Mouse (Mus musculus): ENCODE measurements around the gene Mtm1. TPM values are rescaled to one million over a fixed set of nuclear protein-coding genes. Genes with fewer than 3 reads are reported as not detected.

Mtm1 gene
- 9.6 and 9.8 TPM in 2 replicates for total RNA-seq (2015; ENCODE audit: low replicate concordance)
- 6.8 and 16.2 TPM in 2 replicates for total RNA-seq (2017; ENCODE audit: low replicate concordance)

- no peak for ATAC-seq (replicated peaks; ENCODE audit: low FRiP score, poor library complexity, severe bottlenecking)
Measured at GRCm38 (mm10) chrX:71210467-71210866, at the start of gene Mtm1. Gene Mtm1, plus strand, starts transcription at chrX:71210767.

- ATAC-seq (replicated peaks; ENCODE audit: low FRiP score, poor library complexity, severe bottlenecking) = no peak
Measured at GRCm38 (mm10) chrX:71181526-71181925, 29.0 kb upstream of the Mtm1 start.

- ATAC-seq (replicated peaks; ENCODE audit: low FRiP score, poor library complexity, severe bottlenecking) = no peak
Measured at GRCm38 (mm10) chrX:71183671-71184070, 26.9 kb upstream of the Mtm1 start.

DNA sequence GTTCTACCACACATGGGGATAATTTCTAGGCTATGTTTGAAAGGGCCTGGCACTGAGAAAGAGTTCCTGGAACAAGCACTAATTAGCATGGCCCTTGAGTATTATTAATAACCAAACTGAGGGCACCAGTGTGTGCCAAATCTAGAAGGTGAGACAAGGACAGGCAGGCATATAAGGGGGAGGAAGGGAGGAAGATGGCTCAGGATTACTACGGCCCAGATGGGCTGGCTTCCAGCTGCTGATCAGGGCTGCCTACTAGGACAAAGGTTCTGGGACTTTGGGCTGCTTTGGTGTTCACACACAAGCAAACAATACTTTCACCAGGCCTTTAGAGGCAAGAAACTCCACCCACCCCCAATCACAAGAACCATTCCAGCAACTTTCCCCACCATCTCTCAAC lies 24.2 kb upstream of the Mtm1 start:
- no peak for ATAC-seq (replicated peaks; ENCODE audit: low FRiP score, poor library complexity, severe bottlenecking)

GRCm38 (mm10) chrX:71204776-71205175 lies 5.8 kb upstream of the Mtm1 start:
- ATAC-seq (replicated peaks; ENCODE audit: low FRiP score, poor library complexity, severe bottlenecking) = no peak

GRCm38 (mm10) chrX:71205821-71206542 lies 4.6 kb upstream of the Mtm1 start:
- no peak for ATAC-seq (replicated peaks; ENCODE audit: low FRiP score, poor library complexity, severe bottlenecking)

GRCm38 (mm10) chrX:71206595-71206994 lies 4.0 kb upstream of the Mtm1 start:
- ATAC-seq (replicated peaks; ENCODE audit: low FRiP score, poor library complexity, severe bottlenecking) = no peak

DNA sequence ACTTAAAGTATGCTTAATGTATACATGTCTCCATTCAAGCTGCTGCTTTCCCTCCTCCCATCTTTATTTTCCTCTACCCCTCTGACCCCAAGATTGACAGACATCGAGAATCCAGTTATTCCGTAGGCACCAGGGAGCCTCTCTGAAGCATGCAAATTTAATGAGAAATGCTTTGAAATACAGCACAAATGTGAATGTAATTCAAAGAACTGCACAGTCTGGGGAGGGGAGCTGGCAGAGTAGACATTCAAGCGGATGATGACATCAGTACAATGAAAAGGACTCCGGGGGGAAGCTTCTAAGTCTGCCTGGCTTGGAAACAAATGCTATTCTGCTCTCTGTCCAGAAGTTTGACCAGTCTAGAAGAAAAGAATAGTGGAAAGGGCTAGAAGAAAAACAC lies 2.3 kb downstream of the Mtm1 start:
- no peak for ATAC-seq (replicated peaks; ENCODE audit: low FRiP score, poor library complexity, severe bottlenecking)

GRCm38 (mm10) chrX:71214441-71215112 lies 4.0 kb downstream of the Mtm1 start:
- ATAC-seq (replicated peaks; ENCODE audit: low FRiP score, poor library complexity, severe bottlenecking) = peak; percentile 97

- peak; percentile 76 for ATAC-seq (replicated peaks; ENCODE audit: low FRiP score, poor library complexity, severe bottlenecking)
Measured at GRCm38 (mm10) chrX:71215113-71215708, 4.6 kb downstream of the Mtm1 start.

DNA sequence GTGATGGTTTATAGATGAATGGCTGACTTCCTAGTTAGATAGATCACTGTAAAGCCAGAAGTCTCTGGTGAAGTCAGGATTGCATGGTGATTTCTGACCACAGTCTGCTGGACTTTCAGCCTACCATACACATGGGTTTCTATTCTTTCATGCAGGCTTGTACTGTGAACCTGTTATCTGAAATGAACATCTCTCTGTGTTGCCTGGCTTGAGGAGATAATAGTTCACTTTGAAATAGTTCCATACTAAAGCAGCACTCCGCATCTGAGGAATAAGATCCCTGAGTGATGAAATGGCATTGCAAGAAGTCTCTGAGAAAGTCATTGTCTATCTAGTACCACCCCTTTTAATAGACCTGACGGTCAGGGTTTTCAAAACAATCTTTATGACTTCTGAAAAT lies 6.3 kb downstream of the Mtm1 start:
- ATAC-seq (replicated peaks; ENCODE audit: low FRiP score, poor library complexity, severe bottlenecking) = no peak

DNA sequence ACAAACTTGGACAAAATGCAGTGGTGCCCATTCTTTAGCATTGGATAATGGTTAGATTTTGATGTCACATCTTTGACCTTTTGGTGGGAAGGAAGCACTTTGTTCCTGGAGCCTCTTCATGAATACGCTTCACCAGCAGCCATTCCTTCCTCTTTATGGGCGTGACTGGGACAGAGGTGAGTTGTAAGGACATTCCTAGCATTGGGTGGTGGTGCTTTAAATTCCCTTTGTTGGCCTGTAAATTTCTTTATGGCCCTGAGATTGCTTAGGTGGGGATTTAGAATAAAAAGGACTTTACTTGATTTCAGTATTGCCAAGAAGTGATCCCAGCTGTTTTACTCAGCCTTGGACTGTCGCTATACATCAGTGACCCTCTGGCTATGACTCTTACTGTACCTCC lies 8.3 kb downstream of the Mtm1 start:
- no peak for ATAC-seq (replicated peaks; ENCODE audit: low FRiP score, poor library complexity, severe bottlenecking)

GRCm38 (mm10) chrX:71220896-71221295 lies 10.3 kb downstream of the Mtm1 start:
- ATAC-seq (replicated peaks; ENCODE audit: low FRiP score, poor library complexity, severe bottlenecking) = no peak

DNA sequence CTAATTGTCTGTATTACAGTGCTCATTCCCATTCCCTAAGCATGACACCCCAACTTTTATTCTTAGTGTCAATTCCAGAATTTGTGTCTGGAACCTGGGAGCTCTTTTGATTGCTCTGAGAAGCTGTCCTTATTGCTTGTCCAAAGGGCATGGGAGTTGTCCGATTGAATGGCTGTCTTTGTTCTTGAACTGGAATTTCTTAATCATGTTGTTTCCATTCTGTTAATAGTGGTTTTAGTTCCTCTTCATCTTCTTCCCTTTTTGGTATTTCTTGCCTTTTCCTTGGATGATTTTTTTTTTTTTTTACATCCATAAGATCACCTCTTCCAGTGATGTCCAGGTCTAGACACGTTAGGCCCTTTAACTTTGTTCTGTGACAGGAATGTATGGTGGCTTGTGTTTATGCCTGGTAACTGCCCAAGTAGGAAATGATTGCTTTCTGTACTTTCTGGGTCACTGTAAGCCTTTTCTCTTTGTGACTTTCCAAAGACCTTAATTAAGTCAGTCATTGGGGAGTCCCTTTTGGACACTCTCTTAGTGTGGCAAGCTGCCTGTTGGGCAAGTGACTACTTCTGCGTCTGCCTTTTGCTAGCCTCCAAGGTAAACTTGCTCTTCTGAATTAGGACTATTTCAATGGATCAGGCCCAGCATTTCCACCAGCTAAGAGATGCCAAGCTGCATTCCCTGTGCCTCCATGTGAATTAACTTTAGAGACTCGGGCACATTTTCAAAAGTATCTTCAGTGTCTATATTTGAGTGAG lies 12.3 kb downstream of the Mtm1 start:
- no peak for ATAC-seq (replicated peaks; ENCODE audit: low FRiP score, poor library complexity, severe bottlenecking)

GRCm38 (mm10) chrX:71226881-71227280 lies 16.3 kb downstream of the Mtm1 start:
- no peak for ATAC-seq (replicated peaks; ENCODE audit: low FRiP score, poor library complexity, severe bottlenecking)

GRCm38 (mm10) chrX:71228200-71228599 lies 17.6 kb downstream of the Mtm1 start:
- ATAC-seq (replicated peaks; ENCODE audit: low FRiP score, poor library complexity, severe bottlenecking) = no peak

DNA sequence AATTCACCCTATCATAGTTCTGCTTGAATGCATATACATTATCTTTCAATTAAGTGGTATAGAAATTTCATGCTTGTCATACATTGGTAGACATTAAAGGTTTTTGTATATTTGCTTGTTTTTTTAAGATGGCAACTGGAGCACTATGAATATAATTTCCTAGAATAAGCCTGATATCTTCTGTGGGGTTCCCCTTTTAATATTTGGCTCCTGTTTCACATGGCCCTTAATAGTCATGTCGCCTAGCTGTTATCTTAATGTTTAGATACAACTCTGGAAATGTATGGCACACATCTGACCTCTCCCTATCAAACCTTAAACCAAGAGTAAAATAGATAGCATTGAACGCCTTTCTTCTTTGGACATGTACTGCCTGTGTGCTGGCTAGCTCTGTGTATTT lies 20.3 kb downstream of the Mtm1 start:
- ATAC-seq (replicated peaks; ENCODE audit: low FRiP score, poor library complexity, severe bottlenecking) = no peak

- ATAC-seq (replicated peaks; ENCODE audit: low FRiP score, poor library complexity, severe bottlenecking) = no peak
Measured at GRCm38 (mm10) chrX:71256422-71256821, 45.9 kb downstream of the Mtm1 start.

- no peak for ATAC-seq (replicated peaks; ENCODE audit: low FRiP score, poor library complexity, severe bottlenecking)
Measured at GRCm38 (mm10) chrX:71260857-71261256, 50.3 kb downstream of the Mtm1 start.

- ATAC-seq (replicated peaks; ENCODE audit: low FRiP score, poor library complexity, severe bottlenecking) = no peak
Measured at GRCm38 (mm10) chrX:71264316-71264715, 53.7 kb downstream of the Mtm1 start.

All from erythroblast, adult 5-6 weeks (primary cell).